Mouse (Mus musculus) stomach, postnatal 0 days (tissue): Measurements from ENCODE around the gene Mtus2.

ENCODE experiments used
- CTCF ChIP-seq: IDR thresholded peaks from 2 replicates; pipeline ENCODE4 v1.5.1; 2016; ENCODE audit warnings: antibody characterized with exemption, low read depth, mild to moderate bottlenecking, moderate library complexity
- EP300 ChIP-seq: optimal IDR thresholded peaks from 2 replicates; pipeline ENCODE3; 2016; ENCODE audit warnings: antibody characterized with exemption

DNA sequence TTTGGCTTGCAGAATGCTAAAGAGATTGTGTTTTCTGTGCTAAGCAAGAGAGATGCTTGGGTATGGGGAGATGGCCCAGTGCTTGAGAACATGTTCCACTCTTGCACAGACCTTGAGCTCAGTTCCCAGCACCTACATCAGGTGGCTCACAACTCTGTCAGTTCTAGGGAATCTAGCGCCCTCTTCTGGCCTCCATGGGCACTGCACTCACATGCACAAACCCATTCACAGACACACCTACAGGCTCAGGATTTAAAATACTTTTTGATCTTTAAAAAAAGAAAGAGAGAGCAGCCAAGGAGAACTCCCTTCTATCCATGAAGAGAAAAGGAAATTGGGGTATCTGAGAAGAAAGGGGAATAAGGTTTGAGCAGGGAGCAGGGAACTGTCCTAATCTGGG, 287.4 kb downstream of the Mtus2 start:
- TF ChIP-seq CTCF (peak; percentile 35), EP300 (no peak)
